Mouse (Mus musculus): Measurements from ENCODE around the gene 4921504E06Rik. TPM values are rescaled to one million over a fixed set of nuclear protein-coding genes. Genes with fewer than 3 reads are reported as not detected.

Gene 4921504E06Rik
- total and polyA plus RNA-seq, 3 experiments = not detected

DNA sequence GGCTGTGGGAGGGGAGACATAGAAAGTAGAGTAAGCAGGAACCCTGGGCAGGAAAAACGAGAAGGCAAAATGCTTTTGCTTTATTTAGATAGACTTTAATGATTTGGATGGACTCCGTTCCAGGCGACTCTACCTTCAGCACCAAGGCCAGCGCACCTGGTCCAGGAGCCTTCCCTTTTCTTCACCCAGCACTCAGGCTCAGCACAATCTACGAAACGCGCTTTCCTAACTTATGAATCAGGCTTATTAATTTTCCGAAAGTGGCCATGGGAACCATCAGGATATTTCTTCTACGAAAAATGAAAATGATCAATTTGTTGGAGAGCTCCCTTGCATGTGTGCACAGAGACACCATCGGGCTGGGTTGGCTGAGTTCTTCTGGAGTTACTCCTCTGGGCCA, 124.7 kb downstream of the 4921504E06Rik start:
- DNase-seq (ENCODE audit: low spot score) = no peak
- H3K4me1 ChIP-seq (ENCODE audit: insufficient read depth, low read depth, low read length) = no peaks in the 10 kb centered on the region
- H3K9me3 ChIP-seq (replicated peaks) = 0 out of 2 replicates have a peak, but pooled peaks cover 2% of the 10 kb centered on the region
- H3K36me3 ChIP-seq (replicated peaks) = no peaks in the 10 kb centered on the region
- no peak overlapping the region for H3K4me3 ChIP-seq (ENCODE audit: low read depth, low read length)
- no peak for ATAC-seq (ENCODE audit: extremely low read depth, insufficient number of reproducible peaks, low FRiP score, poor library complexity, severe bottlenecking)
- TF ChIP-seq CTCF (IDR thresholded peaks at IDR 0.05; ENCODE audit: low read depth, low read length) (no peak), GATA2 (IDR thresholded peaks at IDR 0.05; ENCODE audit: borderline replicate concordance, low read depth, low read length) (no peak), TAL1 (conservative IDR thresholded peaks at IDR 0.05; ENCODE audit: low read depth, low read length) (no peak), GATA1 (IDR thresholded peaks at IDR 0.05; ENCODE audit: borderline replicate concordance, low read length) (no peak), POLR2AphosphoS5 (IDR thresholded peaks at IDR 0.05; ENCODE audit: insufficient replicate concordance, low read depth, low read length) (no peak)
- H3K27me3 ChIP-seq (ENCODE audit: insufficient read depth, low read length) = no peaks in the 10 kb centered on the region

DNA sequence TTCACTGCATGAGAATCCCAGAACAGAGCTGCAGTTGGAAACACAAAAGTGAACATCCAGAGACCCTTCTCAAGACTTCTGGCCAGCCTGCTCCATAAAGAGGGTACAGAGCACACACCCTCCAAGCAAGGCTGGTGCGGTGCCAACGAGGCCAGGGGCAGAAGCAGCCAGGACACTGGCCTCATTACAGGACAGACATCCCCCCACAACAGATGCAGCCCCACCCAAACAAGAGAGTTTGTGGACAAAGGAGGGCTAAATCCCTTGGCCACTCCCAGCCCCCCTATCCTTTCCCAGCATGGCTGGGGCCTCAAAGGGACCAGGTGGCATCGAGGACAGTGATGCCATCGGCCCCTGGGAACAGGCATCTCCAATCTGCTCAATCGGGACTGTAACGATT, 130.6 kb downstream of the 4921504E06Rik start:
- DNase-seq (ENCODE audit: low spot score) (no peak), ATAC-seq (ENCODE audit: extremely low read depth, insufficient number of reproducible peaks, low FRiP score, poor library complexity, severe bottlenecking) (no peak)
- H3K9me3 ChIP-seq (replicated peaks) = no peaks in the 10 kb centered on the region
- TF ChIP-seq POLR2AphosphoS5 (IDR thresholded peaks at IDR 0.05; ENCODE audit: insufficient replicate concordance, low read depth, low read length) = no peak
- no peak for TF ChIP-seq TAL1 (conservative IDR thresholded peaks at IDR 0.05; ENCODE audit: low read depth, low read length)
- no peak for TF ChIP-seq GATA2 (IDR thresholded peaks at IDR 0.05; ENCODE audit: borderline replicate concordance, low read depth, low read length)
- no peak for TF ChIP-seq CTCF (IDR thresholded peaks at IDR 0.05; ENCODE audit: low read depth, low read length)
- TF ChIP-seq GATA1 (IDR thresholded peaks at IDR 0.05; ENCODE audit: borderline replicate concordance, low read length) = no peak
- H3K36me3 ChIP-seq (replicated peaks) = no peaks in the 10 kb centered on the region
- no peaks in the 10 kb centered on the region for H3K4me1 ChIP-seq (ENCODE audit: insufficient read depth, low read depth, low read length)
- no peaks in the 10 kb centered on the region for H3K27me3 ChIP-seq (ENCODE audit: insufficient read depth, low read length)
- H3K4me3 ChIP-seq (ENCODE audit: low read depth, low read length) = no peak overlapping the region

DNA sequence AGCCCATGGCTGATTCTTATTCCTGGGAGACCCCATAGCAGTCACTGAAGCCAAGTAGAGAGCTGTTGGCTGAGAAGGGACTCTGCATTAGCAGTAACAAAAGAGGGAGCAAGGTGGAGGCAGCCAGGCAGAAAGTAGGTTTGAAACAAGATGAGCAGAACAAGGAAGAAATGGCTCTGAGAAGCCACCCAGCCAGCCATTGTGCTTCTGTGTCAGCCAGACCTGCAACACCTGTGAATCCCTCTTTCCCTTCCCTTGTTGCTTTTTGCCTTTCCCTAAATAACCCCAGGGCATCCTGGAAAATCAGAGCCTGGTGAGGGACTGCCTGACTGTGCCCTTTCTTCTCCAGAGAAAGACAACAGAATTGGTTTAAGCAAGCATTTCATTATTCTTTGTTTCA, 131.5 kb downstream of the 4921504E06Rik start:
- ATAC-seq (ENCODE audit: extremely low read depth, insufficient number of reproducible peaks, low FRiP score, poor library complexity, severe bottlenecking) (no peak), DNase-seq (ENCODE audit: low spot score) (no peak)
- H3K9me3 ChIP-seq (replicated peaks) = no peaks in the 10 kb centered on the region
- TF ChIP-seq GATA2 (IDR thresholded peaks at IDR 0.05; ENCODE audit: borderline replicate concordance, low read depth, low read length) (no peak), POLR2AphosphoS5 (IDR thresholded peaks at IDR 0.05; ENCODE audit: insufficient replicate concordance, low read depth, low read length) (no peak), TAL1 (conservative IDR thresholded peaks at IDR 0.05; ENCODE audit: low read depth, low read length) (no peak), GATA1 (IDR thresholded peaks at IDR 0.05; ENCODE audit: borderline replicate concordance, low read length) (no peak), CTCF (IDR thresholded peaks at IDR 0.05; ENCODE audit: low read depth, low read length) (no peak)
- no peak overlapping the region for H3K4me3 ChIP-seq (ENCODE audit: low read depth, low read length)
- no peaks in the 10 kb centered on the region for H3K4me1 ChIP-seq (ENCODE audit: insufficient read depth, low read depth, low read length)
- no peaks in the 10 kb centered on the region for H3K27me3 ChIP-seq (ENCODE audit: insufficient read depth, low read length)
- no peaks in the 10 kb centered on the region for H3K36me3 ChIP-seq (replicated peaks)

DNA sequence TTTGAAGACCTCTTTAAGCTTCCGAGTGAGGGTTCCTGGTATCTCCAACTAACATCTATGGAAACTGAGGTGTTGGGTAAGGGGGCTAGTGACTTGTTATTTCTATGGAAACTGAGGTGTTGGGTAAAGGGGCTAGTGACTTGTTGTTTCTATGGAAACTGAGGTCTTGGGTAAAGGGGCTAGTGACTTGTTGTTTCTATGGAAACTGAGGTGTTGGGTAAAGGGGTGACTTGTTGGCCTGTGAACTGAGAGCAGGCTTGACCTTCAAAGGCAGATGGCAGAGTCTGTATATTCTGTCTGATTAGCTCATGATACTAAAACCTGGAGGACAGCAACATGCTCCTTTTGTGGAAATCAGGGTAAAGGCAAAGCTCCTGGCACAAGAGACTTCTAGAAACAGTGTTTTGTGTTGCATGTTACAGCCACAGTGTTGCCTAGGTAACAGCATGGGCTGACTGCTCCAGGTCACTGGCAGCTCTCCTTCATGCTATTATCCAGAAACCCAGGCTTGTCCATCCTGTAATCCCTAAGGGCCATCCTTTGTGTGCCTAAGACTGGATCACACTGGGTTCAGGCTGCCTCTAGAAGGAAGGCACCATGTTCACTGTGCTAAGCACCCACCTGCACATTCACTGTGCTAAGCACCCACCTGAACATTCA, 133.9 kb downstream of the 4921504E06Rik start:
- H3K36me3 ChIP-seq (replicated peaks) = no peaks in the 10 kb centered on the region
- TF ChIP-seq CTCF (IDR thresholded peaks at IDR 0.05; ENCODE audit: low read depth, low read length) (no peak), POLR2AphosphoS5 (IDR thresholded peaks at IDR 0.05; ENCODE audit: insufficient replicate concordance, low read depth, low read length) (no peak), TAL1 (conservative IDR thresholded peaks at IDR 0.05; ENCODE audit: low read depth, low read length) (no peak), GATA2 (IDR thresholded peaks at IDR 0.05; ENCODE audit: borderline replicate concordance, low read depth, low read length) (no peak), GATA1 (IDR thresholded peaks at IDR 0.05; ENCODE audit: borderline replicate concordance, low read length) (no peak)
- ATAC-seq (ENCODE audit: extremely low read depth, insufficient number of reproducible peaks, low FRiP score, poor library complexity, severe bottlenecking) (no peak), DNase-seq (ENCODE audit: low spot score) (no peak)
- no peaks in the 10 kb centered on the region for H3K4me1 ChIP-seq (ENCODE audit: insufficient read depth, low read depth, low read length)
- no peak overlapping the region for H3K4me3 ChIP-seq (ENCODE audit: low read depth, low read length)
- no peaks in the 10 kb centered on the region for H3K9me3 ChIP-seq (replicated peaks)
- H3K27me3 ChIP-seq (ENCODE audit: insufficient read depth, low read length) = no peaks in the 10 kb centered on the region

- no peak for ATAC-seq (ENCODE audit: extremely low read depth, insufficient number of reproducible peaks, low FRiP score, poor library complexity, severe bottlenecking)
- TF ChIP-seq TAL1 (conservative IDR thresholded peaks at IDR 0.05; ENCODE audit: low read depth, low read length) (no peak), POLR2AphosphoS5 (IDR thresholded peaks at IDR 0.05; ENCODE audit: insufficient replicate concordance, low read depth, low read length) (no peak), CTCF (IDR thresholded peaks at IDR 0.05; ENCODE audit: low read depth, low read length) (no peak), GATA1 (IDR thresholded peaks at IDR 0.05; ENCODE audit: borderline replicate concordance, low read length) (no peak), GATA2 (IDR thresholded peaks at IDR 0.05; ENCODE audit: borderline replicate concordance, low read depth, low read length) (no peak)
- no peaks in the 10 kb centered on the region for H3K27me3 ChIP-seq (ENCODE audit: insufficient read depth, low read length)
Observed at GRCm38 (mm10) chr2:19416066-19416465, 137.6 kb downstream of the 4921504E06Rik start.

DNA sequence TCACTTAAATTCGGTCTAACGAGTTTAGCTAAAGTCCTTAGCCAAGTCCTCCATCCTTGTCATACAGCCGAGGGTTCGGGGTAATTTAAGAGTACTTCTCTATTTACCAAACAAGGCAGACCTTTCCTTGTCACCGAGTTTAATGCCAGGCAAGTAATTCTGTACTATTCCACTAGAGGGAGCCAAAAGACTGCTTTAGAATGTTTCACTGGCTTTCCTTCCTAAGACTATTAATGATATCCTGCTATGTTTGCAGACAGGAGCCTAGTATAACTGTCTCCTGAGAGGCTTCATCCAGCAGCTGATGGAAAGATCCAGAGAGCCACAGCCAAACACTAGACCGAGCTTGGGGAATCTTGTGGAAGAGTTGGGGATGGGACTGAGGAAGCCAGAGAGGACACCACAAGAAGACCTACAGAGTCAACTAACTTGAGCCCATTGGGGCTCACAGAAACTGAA, 138.6 kb downstream of the 4921504E06Rik start:
- Histone ChIP-seq H3K27me3 (ENCODE audit: insufficient read depth, low read length) (no peaks in the 10 kb centered on the region), H3K36me3 (replicated peaks) (no peaks in the 10 kb centered on the region), H3K4me1 (ENCODE audit: insufficient read depth, low read depth, low read length) (no peaks in the 10 kb centered on the region), H3K9me3 (replicated peaks) (no peaks in the 10 kb centered on the region), H3K4me3 (ENCODE audit: low read depth, low read length) (no peak overlapping the region)
- TF ChIP-seq GATA2 (IDR thresholded peaks at IDR 0.05; ENCODE audit: borderline replicate concordance, low read depth, low read length) (no peak), GATA1 (IDR thresholded peaks at IDR 0.05; ENCODE audit: borderline replicate concordance, low read length) (no peak), TAL1 (conservative IDR thresholded peaks at IDR 0.05; ENCODE audit: low read depth, low read length) (no peak), CTCF (IDR thresholded peaks at IDR 0.05; ENCODE audit: low read depth, low read length) (peak; percentile 75; the same call in 1 of the 2 replicates)
- no peak for ATAC-seq (ENCODE audit: extremely low read depth, insufficient number of reproducible peaks, low FRiP score, poor library complexity, severe bottlenecking)
- peak; percentile 31 for DNase-seq (ENCODE audit: low spot score)

More at GRCm38 (mm10) chr2:19416066-19416465, 137.6 kb downstream of the 4921504E06Rik start:
- H3K9me3 ChIP-seq (replicated peaks) = no peaks in the 10 kb centered on the region
- no peaks in the 10 kb centered on the region for H3K36me3 ChIP-seq (replicated peaks)
- H3K4me3 ChIP-seq (ENCODE audit: low read depth, low read length) = no peak overlapping the region
- no peaks in the 10 kb centered on the region for H3K4me1 ChIP-seq (ENCODE audit: insufficient read depth, low read depth, low read length)
- DNase-seq (ENCODE audit: low spot score) = no peak

Data from G1E (cell line).